Mouse (Mus musculus): Measurements from ENCODE around the gene Tmem219.

DNA sequence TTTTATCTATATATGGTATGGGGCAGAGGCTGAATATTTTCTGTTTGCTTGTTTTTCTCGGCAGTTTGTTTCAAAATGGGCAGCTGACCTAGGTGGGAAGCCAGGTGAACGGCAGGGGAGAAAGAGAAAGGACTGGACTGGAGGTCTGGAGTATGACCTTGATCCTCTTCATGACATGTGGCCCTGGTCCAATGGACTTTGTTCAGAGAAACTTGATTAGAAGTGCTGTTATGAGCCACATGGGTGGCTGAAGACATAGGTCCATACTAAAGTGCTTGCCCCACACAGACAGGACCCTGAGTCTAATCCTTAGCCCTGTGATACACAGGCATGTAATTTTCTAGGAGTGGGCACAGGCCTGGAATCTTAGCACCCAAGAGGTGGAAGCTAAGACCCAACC, 1.2 kb downstream of the Tmem219 start:
- TF ChIP-seq CTCF (IDR thresholded peaks at IDR 0.05; ENCODE audit: control insufficient read depth, insufficient read depth, low read length) (no peak), POLR2A (IDR thresholded peaks at IDR 0.05; ENCODE audit: borderline replicate concordance, control insufficient read depth, low read depth, low read length) (no peak)

Data from bone marrow, adult 2 months (tissue).